Mouse (Mus musculus) intestine, postnatal 0 days (tissue): Measurements from ENCODE around the gene Ppp6r1. TPM values are rescaled to one million over a fixed set of nuclear protein-coding genes. Genes with fewer than 3 reads are reported as not detected.

Source experiments
- ATAC-seq: fragments of 200-750 bp; cut with Nextera tagmentation; 2 replicates; pipeline ENCODE4 v1.8.0; 2017; ENCODE audit warnings: mild to moderate bottlenecking, moderate TSS enrichment, moderate library complexity
- H3K27ac ChIP-seq: fragments of 300-500 bp; sonication (generic); 2 replicates; pipeline ENCODE4 v1.5.1; 2014; ENCODE audit warnings: mild to moderate bottlenecking, low read depth, low read length, moderate library complexity
- H3K27me3 ChIP-seq: fragments of 300-500 bp; sonication (generic); replicated peaks from 2 replicates; pipeline ENCODE4 v1.6.1; 2014; ENCODE audit warnings: low read length, mixed read lengths; ENCODE audit not compliant: control insufficient read depth, insufficient read depth
- H3K36me3 ChIP-seq: fragments of 300-500 bp; sonication (generic); 2 replicates; pipeline ENCODE4 v1.6.1; 2014; ENCODE audit warnings: mild to moderate bottlenecking, moderate library complexity; ENCODE audit not compliant: control insufficient read depth, insufficient read depth
- H3K4me1 ChIP-seq: fragments of 300-500 bp; sonication (generic); replicated peaks from 2 replicates; pipeline ENCODE4 v1.6.1; 2014; ENCODE audit warnings: antibody characterized with exemption, low read length, mixed read lengths; ENCODE audit not compliant: control insufficient read depth, insufficient read depth
- H3K4me2 ChIP-seq: fragments of 300-500 bp; sonication (generic); replicated peaks from 2 replicates; pipeline ENCODE4 v1.6.1; 2014; ENCODE audit warnings: low read depth, mild to moderate bottlenecking, moderate library complexity
- H3K4me3 ChIP-seq: fragments of 300-500 bp; sonication (generic); 2 replicates; pipeline ENCODE4 v1.5.1; 2014; ENCODE audit warnings: low read depth, low read length
- H3K9ac ChIP-seq: fragments of 300-500 bp; sonication (generic); 2 replicates; pipeline ENCODE4 v1.6.1; 2014; ENCODE audit warnings: mild to moderate bottlenecking, low read depth, low read length
- H3K9me3 ChIP-seq: fragments of 300-500 bp; sonication (generic); 2 replicates; pipeline ENCODE4 v1.6.1; 2016; ENCODE audit warnings: mixed run types; ENCODE audit not compliant: control insufficient read depth
- CTCF ChIP-seq: sonication (generic); IDR thresholded peaks from 2 replicates; pipeline ENCODE4 v1.5.1; 2016; ENCODE audit warnings: low read depth, mild to moderate bottlenecking, control low read depth, antibody characterized with exemption, moderate library complexity
- WGBS: fragments of 180-500 bp; shearing (Covaris S2); extraction: QIAGEN DNeasy Blood & Tissue Kit; methylation state at CpG from one replicate; pipeline ENCODE4 v1.1.7; 2014; 5-methylcytosine and 5-hydroxymethylcytosine counted together
- polyA plus RNA-seq: library from polyadenylated mRNA; unstranded; fragments of >200 nt; fragmentation: Nextera tagmentation; extraction: Ambion mirVana; gene quantifications from 2 replicates; pipeline ENCODE4 v1.2.1, GENCODE M21; 2015

Gene Ppp6r1
- polyA plus RNA-seq, 1 experiment from 2014 or later = 4.7 TPM

DNA sequence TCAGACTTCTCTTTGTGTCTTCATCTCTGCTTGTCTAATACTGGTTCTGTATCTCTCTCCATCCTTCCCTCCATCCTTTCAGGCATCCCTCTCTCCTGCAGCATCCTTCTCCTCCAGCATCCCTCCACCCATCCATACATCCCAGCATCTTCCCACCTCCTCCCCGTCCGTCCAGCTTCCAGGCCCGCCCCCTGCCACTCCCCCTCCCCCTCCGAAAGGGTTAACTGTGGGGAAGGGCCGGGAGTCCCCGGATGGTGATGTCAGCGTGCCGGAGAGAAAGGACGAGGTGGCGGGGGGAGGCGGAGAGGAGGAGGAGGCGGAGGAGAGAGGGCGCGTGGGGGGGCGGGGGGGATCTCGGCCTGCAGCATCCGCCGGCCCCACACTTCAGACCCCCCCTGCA is 31.6 kb upstream of the Ppp6r1 start, which contains the start of gene Brsk1:
TSS of gene Brsk1 (plus strand) at position 218 of the 400 bp plus-strand sequence.
- H3K27ac ChIP-seq = peak within 1 kb of the TSS; percentile 62
- peak; percentile 33; the same call in 1 of the 2 replicates for ATAC-seq

DNA sequence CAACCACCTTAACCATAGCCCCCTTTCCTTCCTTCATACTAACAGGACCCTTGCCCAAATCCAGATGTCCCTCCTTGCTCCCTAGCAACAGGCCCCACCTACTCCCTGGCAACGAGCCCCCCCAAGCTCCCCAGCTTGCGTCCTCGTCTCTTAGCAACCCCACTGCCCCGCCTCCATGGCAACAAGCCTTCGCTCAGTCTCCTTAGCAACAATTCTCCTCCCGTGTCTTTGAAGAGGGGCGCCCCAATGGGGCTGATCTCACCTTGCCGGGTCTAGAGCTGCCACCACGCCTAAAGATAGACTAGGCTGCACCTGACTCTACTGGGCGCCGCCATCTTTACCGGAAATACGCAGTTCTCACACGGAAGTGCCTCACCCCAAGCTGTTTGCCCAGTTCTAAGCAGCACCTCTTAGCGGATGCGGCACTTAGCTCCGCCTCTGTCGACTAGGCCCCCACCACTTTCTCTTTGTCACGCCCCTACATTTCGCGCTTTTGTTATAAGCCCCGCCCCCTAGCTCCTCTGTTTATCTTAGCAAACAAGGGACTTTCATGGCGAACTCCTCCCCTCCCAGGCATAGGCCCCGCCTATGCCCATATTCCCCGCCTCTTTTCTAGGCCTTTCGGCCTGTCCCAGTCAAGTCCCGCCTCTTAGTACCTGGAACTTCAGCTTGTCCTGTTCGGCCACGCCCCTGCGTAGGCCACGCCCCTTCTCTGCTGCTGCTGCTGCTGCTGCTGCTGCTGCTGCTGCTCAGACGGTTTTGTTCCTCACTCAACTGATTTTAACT is 26.0 kb upstream of the Ppp6r1 start, which contains the start of gene Hspbp1:
TSS of gene Hspbp1 (minus strand) at position 437 of the 786 bp plus-strand sequence.
- peak; percentile 97 for ATAC-seq
- TF ChIP-seq CTCF = peak; percentile 27; the same call in 1 of the 2 replicates

More for the DNA sequence above, 31.6 kb upstream of the Ppp6r1 start, which contains the start of gene Brsk1:
- 0% methylated on average over 6 of the region's 18 CpGs for WGBS
- Histone ChIP-seq H3K4me3 (peak within 1 kb of the TSS; percentile 54), H3K9ac (peak within 1 kb of the TSS; percentile 81), H3K4me1 (no peaks in the 10 kb centered on the region), H3K4me2 (peak within 1 kb of the TSS; percentile 76), H3K27me3 (no peaks in the 10 kb centered on the region), H3K36me3 (no peaks in the 10 kb centered on the region), H3K9me3 (no peaks in the 10 kb centered on the region)
- TF ChIP-seq CTCF = no peak

DNA sequence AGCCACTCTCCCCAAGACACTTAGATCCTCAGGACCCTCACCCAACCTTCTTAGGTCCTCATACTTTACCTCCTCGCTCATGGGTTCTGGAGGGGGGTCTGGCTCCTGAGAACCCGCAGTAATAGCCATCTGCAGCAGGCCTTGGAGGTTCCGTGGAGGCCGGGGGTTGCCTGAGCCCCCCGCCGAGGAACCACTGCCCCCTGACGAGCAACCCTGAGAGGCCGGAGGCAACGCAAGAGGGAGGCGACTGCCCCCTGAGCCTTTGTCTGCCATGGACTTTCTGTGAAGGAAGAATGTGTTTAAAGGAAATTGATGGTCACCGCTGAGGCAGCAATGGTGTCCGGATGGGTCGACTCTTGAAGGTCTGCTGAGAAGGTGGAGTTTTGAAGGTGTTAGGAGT is 25.4 kb upstream of the Ppp6r1 start:
- peaks cover 15% of the 10 kb centered on the region; the same call in 1 of the 2 replicates for H3K36me3 ChIP-seq
- 4% methylated on average over 13 of the region's 13 CpGs for WGBS
- H3K27ac ChIP-seq = no peak overlapping the region
- no peaks in the 10 kb centered on the region for H3K9me3 ChIP-seq
- H3K4me1 ChIP-seq = no peaks in the 10 kb centered on the region; the same call in 1 of the 2 replicates
- H3K4me3 ChIP-seq = peak overlapping the region; percentile 85
- H3K9ac ChIP-seq = peak overlapping the region; percentile 57
- 0 out of 2 replicates have a peak, but pooled peaks have one; percentile 0 for ATAC-seq
- no peaks in the 10 kb centered on the region for H3K27me3 ChIP-seq
- 0 out of 2 replicates have a peak, but pooled peaks have one; percentile 5 for TF ChIP-seq CTCF
- peak overlapping the region; percentile 89 for H3K4me2 ChIP-seq

More for the DNA sequence above, 26.0 kb upstream of the Ppp6r1 start, which contains the start of gene Hspbp1:
- H3K9me3 ChIP-seq = no peaks in the 10 kb centered on the region
- under 1% methylated on average over 32 of the region's 32 CpGs for WGBS
- H3K36me3 ChIP-seq = peaks cover 10% of the 10 kb centered on the region; the same call in 1 of the 2 replicates
- no peaks in the 10 kb centered on the region for H3K27me3 ChIP-seq
- peak within 1 kb of the TSS; percentile 85 for H3K4me3 ChIP-seq
- H3K4me1 ChIP-seq = no peaks in the 10 kb centered on the region; the same call in 1 of the 2 replicates
- H3K4me2 ChIP-seq = peak within 1 kb of the TSS; percentile 89
- H3K9ac ChIP-seq = peak within 1 kb of the TSS; percentile 57
- H3K27ac ChIP-seq = peak within 1 kb of the TSS; percentile 58

DNA sequence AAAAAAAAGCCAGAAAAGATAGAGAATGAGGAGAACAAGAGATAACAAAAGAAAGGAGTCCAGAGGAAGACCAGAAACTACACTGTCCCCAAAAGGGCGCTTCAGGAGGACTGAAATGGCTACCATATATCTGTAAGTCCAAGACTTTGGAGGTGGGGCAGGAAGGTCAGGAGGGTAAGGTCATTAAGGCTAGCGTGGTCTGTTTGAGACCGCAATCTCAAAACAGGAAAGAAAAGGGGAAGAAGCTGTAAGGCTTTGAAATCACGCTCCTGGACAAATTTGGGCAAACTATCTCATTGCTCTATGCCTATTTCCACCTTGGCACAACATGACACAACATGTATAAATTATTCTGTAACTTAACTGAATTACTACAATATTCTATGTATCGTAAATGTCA is 24.5 kb upstream of the Ppp6r1 start:
- no peak for TF ChIP-seq CTCF
- ATAC-seq = no peak
- no peak overlapping the region for H3K4me2 ChIP-seq
- WGBS = 84% methylated on average over 5 of the region's 5 CpGs
- H3K4me3 ChIP-seq = no peak overlapping the region
- no peaks in the 10 kb centered on the region; the same call in 1 of the 2 replicates for H3K4me1 ChIP-seq
- no peaks in the 10 kb centered on the region for H3K9me3 ChIP-seq
- H3K36me3 ChIP-seq = peaks cover 15% of the 10 kb centered on the region; the same call in 1 of the 2 replicates
- no peak overlapping the region for H3K27ac ChIP-seq
- no peaks in the 10 kb centered on the region for H3K27me3 ChIP-seq
- no peak overlapping the region for H3K9ac ChIP-seq

DNA sequence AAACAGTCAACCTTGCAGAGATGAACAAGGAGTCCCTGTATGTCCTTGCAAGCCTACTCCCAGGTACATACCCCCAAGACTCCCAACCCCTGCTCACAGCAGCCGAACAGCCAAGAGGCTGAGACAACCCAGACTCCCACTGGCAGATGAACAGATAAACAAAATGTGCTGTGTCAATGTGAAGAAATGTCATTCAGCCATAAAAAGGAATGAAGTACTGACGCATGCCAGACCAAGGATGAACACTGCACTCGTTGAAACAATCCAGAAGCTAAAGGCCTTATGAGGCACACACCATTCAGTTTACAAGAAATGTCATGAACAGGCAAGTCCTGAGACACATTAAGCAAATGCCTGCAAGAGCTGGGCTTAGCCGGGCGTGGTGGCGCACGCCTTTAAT is 16.4 kb upstream of the Ppp6r1 start:
- no peaks in the 10 kb centered on the region; the same call in 1 of the 2 replicates for H3K4me1 ChIP-seq
- H3K9me3 ChIP-seq = no peaks in the 10 kb centered on the region
- 65% methylated on average over 7 of the region's 7 CpGs for WGBS
- peaks cover 29% of the 10 kb centered on the region; the same call in 1 of the 2 replicates for H3K36me3 ChIP-seq
- H3K4me3 ChIP-seq = no peak overlapping the region
- H3K27me3 ChIP-seq = no peaks in the 10 kb centered on the region
- no peak for ATAC-seq
- no peak overlapping the region for H3K4me2 ChIP-seq
- H3K27ac ChIP-seq = no peak overlapping the region
- TF ChIP-seq CTCF = no peak
- no peak overlapping the region for H3K9ac ChIP-seq

DNA sequence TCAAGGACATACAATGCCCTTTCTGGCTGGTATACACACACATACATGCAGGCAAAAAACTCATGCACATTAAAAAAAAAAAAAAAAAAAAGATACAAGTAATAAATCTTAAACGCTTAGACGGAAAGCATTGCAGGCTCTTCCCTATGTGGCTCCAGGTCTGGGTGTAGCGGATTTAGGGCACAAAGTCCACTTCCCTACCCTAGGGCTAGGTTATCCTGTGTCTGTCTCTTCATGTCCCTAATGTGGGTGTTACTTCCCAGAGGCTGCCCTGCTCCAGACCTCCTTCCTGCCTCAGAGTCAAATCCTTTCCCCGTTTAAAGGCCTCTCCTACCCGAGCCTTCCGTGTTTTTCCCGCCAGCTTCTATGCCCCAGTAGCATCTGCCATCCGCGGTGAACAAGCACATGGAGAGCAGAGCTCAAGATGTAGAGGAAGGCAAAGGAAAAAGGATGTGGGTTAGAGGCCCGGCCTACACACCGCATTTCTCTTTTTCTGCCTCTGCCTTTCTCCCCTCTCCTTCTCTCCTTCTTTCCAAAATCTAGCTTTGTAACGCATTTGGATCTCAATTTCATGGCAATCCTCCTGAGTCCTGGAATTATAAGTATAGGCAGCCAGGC is 15.4 kb upstream of the Ppp6r1 start:
- no peak for TF ChIP-seq CTCF
- Histone ChIP-seq H3K4me2 (no peak overlapping the region), H3K27me3 (no peaks in the 10 kb centered on the region), H3K4me3 (no peak overlapping the region), H3K9ac (no peak overlapping the region), H3K4me1 (no peaks in the 10 kb centered on the region; the same call in 1 of the 2 replicates), H3K27ac (peak overlapping the region; percentile 7; the same call in 1 of the 2 replicates), H3K36me3 (peaks cover 26% of the 10 kb centered on the region; the same call in 1 of the 2 replicates), H3K9me3 (no peaks in the 10 kb centered on the region)
- 62% methylated on average over 12 of the region's 12 CpGs for WGBS
- peak; percentile 37; the same call in 1 of the 2 replicates for ATAC-seq
